Comparison of ENCODE assay signal across 14 mouse cellular contexts in the genomic region with DNA sequence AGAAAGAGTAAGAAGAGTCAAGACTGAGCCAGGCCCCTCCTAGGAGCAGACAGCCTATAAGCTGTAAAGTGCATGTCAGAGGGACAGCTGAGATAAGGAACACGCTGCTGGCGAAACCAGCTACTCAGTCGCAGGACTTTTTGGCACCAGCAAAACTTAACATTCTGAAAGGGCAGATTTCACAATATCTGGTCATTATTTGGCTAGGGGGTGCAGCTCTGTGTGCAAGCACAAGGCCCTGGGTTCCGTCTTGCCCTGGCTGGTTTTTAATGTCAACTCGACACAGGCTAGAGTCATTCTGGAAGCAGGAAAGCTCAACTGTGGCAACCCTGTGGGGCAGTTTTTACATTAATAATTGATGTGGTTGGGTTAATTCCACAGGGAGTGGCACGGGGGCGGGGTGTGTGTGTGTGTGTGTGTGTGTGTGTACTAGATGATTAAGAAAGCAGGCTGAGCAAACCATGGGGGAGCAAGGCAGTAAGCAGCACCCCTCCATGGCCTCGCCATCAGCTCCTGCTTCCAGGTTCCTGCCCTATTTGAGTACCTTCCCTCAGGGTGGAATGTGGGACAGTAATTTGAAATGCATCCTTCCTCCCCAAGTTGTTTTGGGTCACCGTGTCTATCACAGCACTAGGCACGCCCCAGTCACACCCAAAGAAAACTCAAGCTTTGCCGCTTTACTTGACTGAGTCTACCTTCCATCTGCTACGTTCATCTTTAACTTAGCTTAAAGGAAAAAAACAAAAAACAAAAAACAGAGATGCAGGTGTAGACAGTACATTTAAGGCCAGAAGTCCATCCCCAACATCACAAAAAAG. TPM values are rescaled to one million over a fixed set of nuclear protein-coding genes. Genes with fewer than 3 reads are reported as not detected.
DNase-seq lines count a peak whose midpoint lies in the region; ATAC-seq and TF ChIP-seq lines count a peak whose summit lies in the region.
"Had no signal": no experiment of that assay in that cellular context is flagged by ENCODE, and none has a peak within 500 bp of the region (broad histone marks: within the 10 kb centered on the region; RNA-seq: fewer than 3 reads in every experiment).

No protein-coding gene starts in this region.

- no peaks in the 10 kb centered on the region for H3K9me3 ChIP-seq in liver, embryonic 11.5 days (ENCODE audit: control insufficient read depth, low read length)
- H3K9me3 ChIP-seq: forebrain, embryonic 13.5 days; hindbrain, embryonic 12.5 days had no signal

- peak; percentile 15 to 57 for DNase-seq in lung, adult 18-20 months
- no peak for DNase-seq in lung, adult 2 months
- DNase-seq in adrenal gland, postnatal 14 days: peak; percentile 29
- no peak for DNase-seq in liver, embryonic 11.5 days (ENCODE audit: low spot score)
- DNase-seq in left cerebral cortex, adult 11 months (ENCODE audit: low spot score): no peak
- DNase-seq in layer of hippocampus, postnatal 25 days (ENCODE audit: extremely low spot score in 1 of 2, low spot score in 1 of 2): no peak
- no peak for DNase-seq in neural tube, embryonic 10.5 days (ENCODE audit: extremely low spot score, low spot score)
- DNase-seq: heart, adult 2 months; kidney, postnatal 10 days; midbrain, embryonic 14.5 days had no signal

- 60% methylated on average over 12 of the region's 12 CpGs for WGBS in lung, adult 2 months
- 51% methylated on average over 12 of the region's 12 CpGs for WGBS in liver, embryonic 11.5 days

- peak overlapping the region; percentile 68 for H3K4me2 ChIP-seq in liver, embryonic 11.5 days
- H3K4me2 ChIP-seq: forebrain, embryonic 13.5 days; hindbrain, embryonic 12.5 days had no signal

- TF ChIP-seq CTCF in lung, adult 2 months (IDR thresholded peaks at IDR 0.05; ENCODE audit: insufficient read depth, low read length): no peak

- 0 out of 2 replicates have a peak overlapping the region, but pooled peaks have one; percentile 39 for H3K9ac ChIP-seq in liver, embryonic 11.5 days (ENCODE audit: low read depth, low read length)
- H3K9ac ChIP-seq: forebrain, embryonic 13.5 days; hindbrain, embryonic 12.5 days had no signal

- H3K36me3 ChIP-seq in liver, embryonic 11.5 days (ENCODE audit: control insufficient read depth, insufficient read depth, low read length): peaks cover 2% of the 10 kb centered on the region; the same call in 1 of the 2 replicates
- H3K36me3 ChIP-seq: hindbrain, embryonic 12.5 days had no signal

- TF ChIP-seq POLR2A in lung, adult 2 months (IDR thresholded peaks at IDR 0.05; ENCODE audit: borderline replicate concordance, extremely low read depth, low read depth, low read length): no peak

- no peaks in the 10 kb centered on the region for H3K27me3 ChIP-seq in liver, embryonic 11.5 days (replicated peaks; ENCODE audit: control insufficient read depth, insufficient read depth, low read length)

- H3K27ac ChIP-seq in liver, embryonic 11.5 days (ENCODE audit: low read depth, low read length): peak overlapping the region; percentile 85
- H3K27ac ChIP-seq: forebrain, embryonic 13.5 days; heart, adult 2 months; hindbrain, embryonic 12.5 days had no signal

- no peak overlapping the region for H3K4me3 ChIP-seq in lung, adult 2 months (replicated peaks; ENCODE audit: extremely low read depth, low read depth, low read length)
- peak overlapping the region; percentile 23; the same call in 1 of the 2 replicates for H3K4me3 ChIP-seq in liver, embryonic 11.5 days (ENCODE audit: low read depth, low read length)
- H3K4me3 ChIP-seq: forebrain, embryonic 13.5 days; heart, adult 2 months; hindbrain, embryonic 12.5 days had no signal

- ATAC-seq in liver, embryonic 11.5 days (replicated peaks; ENCODE audit: low FRiP score): peak; percentile 75
- peak; percentile 68 for ATAC-seq in megakaryocyte progenitor cell, adult 5-6 weeks (replicated peaks; ENCODE audit: poor library complexity)
- ATAC-seq: forebrain, embryonic 13.5 days had no signal

- H3K4me1 ChIP-seq in lung, adult 2 months (ENCODE audit: control insufficient read depth, insufficient read depth, low read length): no peaks in the 10 kb centered on the region
- H3K4me1 ChIP-seq in liver, embryonic 11.5 days (replicated peaks; ENCODE audit: control insufficient read depth, insufficient read depth, low read length): peaks cover 29% of the 10 kb centered on the region

RNA-seq across cellular contexts. Expression of a gene that starts 5.2 kb away (rescaled TPM):
- 20.0 and 21.5 TPM in 2 replicates for polyA plus RNA-seq in lung, adult 2 months (2012; rRNA removed)
- total RNA-seq in adrenal gland, postnatal 14 days (2021): 2.2 and 3.0 TPM in 2 replicates
- 24.6 and 25.1 TPM in 2 replicates for polyA plus RNA-seq in liver, embryonic 11.5 days (2014; fragmentation: Nextera tagmentation; extraction: Ambion mirVana)
- total RNA-seq in megakaryocyte progenitor cell, adult 5-6 weeks (2015): 3.6 and 5.1 TPM in 2 replicates
- total RNA-seq in megakaryocyte progenitor cell, adult 5-6 weeks (2017): 2.1 and 3.9 TPM in 2 replicates
- 1 to 10 TPM; 2.3 to 2.5 TPM for total RNA-seq in layer of hippocampus, postnatal 25 days (2021)
- total RNA-seq: neutrophil, adult 5-6 weeks had no signal

RNA-seq across cellular contexts. Expression of a gene that starts 5.6 kb away (rescaled TPM):
- polyA plus RNA-seq in lung, adult 2 months (2012; rRNA removed): 3.8 and 5.7 TPM in 2 replicates
- total RNA-seq in adrenal gland, postnatal 14 days (2021): 34.3 and 34.6 TPM in 2 replicates
- polyA plus RNA-seq in liver, embryonic 11.5 days (2014; fragmentation: Nextera tagmentation; extraction: Ambion mirVana): 22.0 and 29.8 TPM in 2 replicates
- total RNA-seq in megakaryocyte progenitor cell, adult 5-6 weeks (2015): 11.2 and 11.8 TPM in 2 replicates
- 11.4 and 15.4 TPM in 2 replicates for total RNA-seq in megakaryocyte progenitor cell, adult 5-6 weeks (2017)
- 10 to 100 TPM; 34.2 to 39.1 TPM for total RNA-seq in layer of hippocampus, postnatal 25 days (2021)

Comparison
In these comparisons a context has a peak if more than half of its experiments do, and no peak if none do; other contexts are left out.
1. DNase-seq: peak in lung, adult 18-20 months (2 of 2) and adrenal gland, postnatal 14 days (single experiment); none in lung, adult 2 months (single experiment), liver, embryonic 11.5 days (single experiment), left cerebral cortex, adult 11 months (single experiment), layer of hippocampus, postnatal 25 days (0 of 2) and neural tube, embryonic 10.5 days (single experiment).